Mouse (Mus musculus) gastrocnemius, postnatal 14 days (tissue): ENCODE measurements at regions not wholly inside any gene's neighbourhood (a gene's known extent, or its start where the extent isn't known, plus 50 kb on each side); places are given as distances from the start of the nearest gene placed in this dataset.

Experiments used
- microRNA-seq, 2 experiments: library from miRNA; unstranded; fragments of <30 nt; microRNA quantifications; one replicate each; pipeline ENCODE4 v1.2.0; 2021

Small RNA genes in the stretch of these regions (microRNA-seq; reads per million reads assigned to microRNA genes)
- 0 reads per million in 2 experiments for gene Gm27690
